Mouse (Mus musculus) limb, embryonic 14.5 days (tissue): Measurements from ENCODE around the gene Col23a1. TPM values are rescaled to one million over a fixed set of nuclear protein-coding genes. Genes with fewer than 3 reads are reported as not detected.

Source experiments
- ATAC-seq: fragments of 200-750 bp; cut with Nextera tagmentation; 2 replicates; pipeline ENCODE4 v1.8.0; 2017; ENCODE audit warnings: low read depth, moderate number of reproducible peaks, moderate TSS enrichment; ENCODE audit not compliant: low FRiP score
- DNase-seq: peaks from one replicate; pipeline ENCODE4 v3.0.0-alpha.2; 2015; ENCODE audit warnings: low spot score
- H3K27ac ChIP-seq: fragments of 300-500 bp; sonication (generic); replicated peaks from 2 replicates; pipeline ENCODE4 v1.5.1; 2014; ENCODE audit warnings: low read depth, mild to moderate bottlenecking, low read length, moderate library complexity, mixed read lengths
- H3K27me3 ChIP-seq: fragments of 300-500 bp; sonication (generic); 2 replicates; pipeline ENCODE4 v1.6.1; 2014; ENCODE audit warnings: low read length, mixed read lengths; ENCODE audit not compliant: control insufficient read depth, insufficient read depth
- H3K36me3 ChIP-seq: fragments of 300-500 bp; sonication (generic); 2 replicates; pipeline ENCODE4 v1.6.1; 2014; ENCODE audit warnings: mild to moderate bottlenecking, low read length, moderate library complexity, mixed read lengths; ENCODE audit not compliant: control insufficient read depth, insufficient read depth
- H3K4me1 ChIP-seq: fragments of 300-500 bp; sonication (generic); 2 replicates; pipeline ENCODE4 v1.6.1; 2014; ENCODE audit warnings: antibody characterized with exemption, low read length, mixed read lengths; ENCODE audit not compliant: control insufficient read depth, insufficient read depth
- H3K4me2 ChIP-seq: fragments of 300-500 bp; sonication (generic); replicated peaks from 2 replicates; pipeline ENCODE4 v1.6.1; 2014; ENCODE audit warnings: low read depth, mild to moderate bottlenecking, low read length, moderate library complexity; ENCODE audit not compliant: severe bottlenecking
- H3K4me3 ChIP-seq: fragments of 300-500 bp; sonication (generic); replicated peaks from 2 replicates; pipeline ENCODE4 v1.5.1; 2014; ENCODE audit warnings: low read length
- H3K9ac ChIP-seq: fragments of 300-500 bp; sonication (generic); 2 replicates; pipeline ENCODE4 v1.6.1; 2014; ENCODE audit warnings: mild to moderate bottlenecking, low read depth, low read length, moderate library complexity; ENCODE audit not compliant: severe bottlenecking
- H3K9me3 ChIP-seq: fragments of 300-500 bp; sonication (generic); 2 replicates; pipeline ENCODE4 v1.6.1; 2016; ENCODE audit warnings: low read length; ENCODE audit not compliant: control insufficient read depth
- POLR2A ChIP-seq: fragments of 200-500 bp; IDR thresholded peaks from 2 replicates; pipeline ENCODE4 v1.8.0; 2012; ENCODE audit warnings: inconsistent platforms, mild to moderate bottlenecking, moderate library complexity, borderline replicate concordance; ENCODE audit not compliant: insufficient read depth, insufficient read length; ENCODE audit errors: extremely low read depth
- WGBS: fragments of 180-500 bp; shearing (Covaris S2); extraction: QIAGEN DNeasy Blood & Tissue Kit; methylation state at CpG from one replicate; pipeline ENCODE4 v1.1.7; 2014; 5-methylcytosine and 5-hydroxymethylcytosine counted together
- polyA plus RNA-seq, 2 experiments: library from polyadenylated mRNA; depleted of rRNA in 1 of 2; stranded (reverse) in 1 of 2; unstranded in 1 of 2; fragments of >200 nt; fragmentation: Nextera tagmentation in 1 of 2; extraction: Ambion mirVana in 1 of 2; gene quantifications; 2 replicates each; pipeline versions ENCODE4 v1.2.1 to v1.2.3; 2012 to 2014

Gene Col23a1
- polyA plus RNA-seq, 2 experiments = 28.0 to 29.4 TPM

- WGBS = 35% methylated on average over 7 of the region's 8 CpGs
- ATAC-seq (peak; percentile 73), DNase-seq (no peak)
- Histone ChIP-seq H3K4me1 (peaks cover 8% of the 10 kb centered on the region; the same call in 1 of the 2 replicates), H3K4me3 (no peak overlapping the region), H3K36me3 (no peaks in the 10 kb centered on the region), H3K4me2 (no peak overlapping the region), H3K27me3 (no peaks in the 10 kb centered on the region), H3K27ac (peak overlapping the region; percentile 13; the same call in 1 of the 2 replicates), H3K9ac (no peak overlapping the region), H3K9me3 (0 out of 2 replicates have a peak, but pooled peaks cover 4% of the 10 kb centered on the region)
- TF ChIP-seq POLR2A = no peak
These were observed 169.9 kb downstream of the Col23a1 start for GRCm38 (mm10) chr11:51459569-51460043.

- Histone ChIP-seq H3K4me2 (peak overlapping the region; percentile 20; the same call in 1 of the 2 replicates), H3K36me3 (no peaks in the 10 kb centered on the region), H3K9me3 (no peaks in the 10 kb centered on the region), H3K27me3 (no peaks in the 10 kb centered on the region), H3K4me3 (no peak overlapping the region), H3K4me1 (peaks cover 39% of the 10 kb centered on the region), H3K27ac (no peak overlapping the region), H3K9ac (no peak overlapping the region)
- peak; percentile 37 for DNase-seq
- ATAC-seq = peak; percentile 42; the same call in 1 of the 2 replicates
- no peak for TF ChIP-seq POLR2A
- 32% methylated on average over 6 of the region's 6 CpGs for WGBS
These were observed 179.0 kb downstream of the Col23a1 start for GRCm38 (mm10) chr11:51468737-51469136.

- H3K4me3 ChIP-seq = no peak overlapping the region
- H3K27me3 ChIP-seq = no peaks in the 10 kb centered on the region
- H3K9ac ChIP-seq = no peak overlapping the region
- peak; percentile 50; the same call in 1 of the 2 replicates for ATAC-seq
- H3K9me3 ChIP-seq = no peaks in the 10 kb centered on the region
- H3K4me1 ChIP-seq = peaks cover 39% of the 10 kb centered on the region
- peak; percentile 57 for DNase-seq
- H3K4me2 ChIP-seq = peak overlapping the region; percentile 20
- TF ChIP-seq POLR2A = no peak
- no peaks in the 10 kb centered on the region for H3K36me3 ChIP-seq
- no peak overlapping the region for H3K27ac ChIP-seq
- WGBS = 14% methylated on average over 13 of the region's 13 CpGs
These were observed 179.7 kb downstream of the Col23a1 start for GRCm38 (mm10) chr11:51469341-51469831.

- no peak for DNase-seq
These were observed 180.8 kb downstream of the Col23a1 start for GRCm38 (mm10) chr11:51470383-51471144.

GRCm38 (mm10) chr11:51473686-51474085 lies 184.0 kb downstream of the Col23a1 start:
- no peak for TF ChIP-seq POLR2A
- H3K9ac ChIP-seq = no peak overlapping the region
- no peak overlapping the region for H3K27ac ChIP-seq
- H3K4me3 ChIP-seq = no peak overlapping the region
- H3K4me2 ChIP-seq = no peak overlapping the region
- H3K4me1 ChIP-seq = peaks cover 34% of the 10 kb centered on the region
- H3K27me3 ChIP-seq = no peaks in the 10 kb centered on the region
- DNase-seq (no peak), ATAC-seq (no peak)
- no peaks in the 10 kb centered on the region for H3K9me3 ChIP-seq
- no peaks in the 10 kb centered on the region for H3K36me3 ChIP-seq
- WGBS = 89% methylated on average over 2 of the region's 2 CpGs

More at GRCm38 (mm10) chr11:51470383-51471144, 180.8 kb downstream of the Col23a1 start:
- peaks cover 39% of the 10 kb centered on the region for H3K4me1 ChIP-seq
- H3K9me3 ChIP-seq = no peaks in the 10 kb centered on the region
- 0 out of 2 replicates have a peak overlapping the region, but pooled peaks have one; percentile 21 for H3K9ac ChIP-seq
- H3K4me2 ChIP-seq = peak overlapping the region; percentile 19; the same call in 1 of the 2 replicates
- H3K27ac ChIP-seq = no peak overlapping the region
- no peaks in the 10 kb centered on the region for H3K36me3 ChIP-seq
- no peak for TF ChIP-seq POLR2A
- 18% methylated on average over 17 of the region's 17 CpGs for WGBS
- no peaks in the 10 kb centered on the region for H3K27me3 ChIP-seq
- no peak overlapping the region for H3K4me3 ChIP-seq
- ATAC-seq = no peak
